Mouse (Mus musculus): Measurements from ENCODE around the gene Akr1c12. TPM values are rescaled to one million over a fixed set of nuclear protein-coding genes. Genes with fewer than 3 reads are reported as not detected.

Gene Akr1c12
- polyA plus RNA-seq (2014; fragmentation: Nextera tagmentation; extraction: Ambion mirVana), result not detected in 2 replicates

DNA sequence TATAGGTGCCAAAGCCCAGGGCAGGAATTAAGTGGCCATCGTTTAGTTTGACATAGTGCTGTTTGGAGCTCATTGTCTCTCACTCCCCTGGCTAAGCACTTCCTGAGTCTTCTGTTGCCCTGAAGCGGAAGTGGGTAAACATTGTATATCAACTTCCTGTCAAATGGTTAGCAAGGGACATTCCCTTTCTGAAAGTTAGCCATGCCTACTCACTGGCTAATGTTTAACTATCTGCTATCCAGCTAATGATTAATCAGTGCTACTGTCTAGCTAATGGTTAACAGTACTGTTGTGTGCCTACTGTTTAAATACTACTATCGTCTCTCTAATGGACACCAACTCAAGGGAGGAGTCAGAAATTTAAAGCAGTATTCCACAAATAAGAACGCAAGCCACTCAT is at the start of gene Akr1c12:
Gene Akr1c12 (minus strand): TSS at position 150 of the 400 bp plus-strand sequence.
- H3K27ac ChIP-seq (ENCODE audit: low read depth, low read length), result no peak within 1 kb of the TSS
- H3K9me3 ChIP-seq (ENCODE audit: control insufficient read depth, low read length), result no peaks in the 10 kb centered on the region
- no peaks in the 10 kb centered on the region for H3K4me1 ChIP-seq (ENCODE audit: control insufficient read depth, insufficient read depth, low read length)
- H3K9ac ChIP-seq (ENCODE audit: low read length), result no peak within 1 kb of the TSS
- H3K4me2 ChIP-seq (ENCODE audit: low read depth), result no peak within 1 kb of the TSS
- H3K4me3 ChIP-seq (ENCODE audit: low read depth, low read length), result no peak within 1 kb of the TSS
- DNase-seq (ENCODE audit: low spot score) (no peak), ATAC-seq (ENCODE audit: insufficient read depth, low FRiP score, low TSS enrichment) (no peak)
- no peaks in the 10 kb centered on the region for H3K27me3 ChIP-seq (ENCODE audit: control insufficient read depth, insufficient read depth, low read length)
- H3K36me3 ChIP-seq (ENCODE audit: control insufficient read depth, insufficient read depth, low read length), result no peaks in the 10 kb centered on the region
- WGBS, result 40% methylated on average over 4 of the region's 4 CpGs

DNA sequence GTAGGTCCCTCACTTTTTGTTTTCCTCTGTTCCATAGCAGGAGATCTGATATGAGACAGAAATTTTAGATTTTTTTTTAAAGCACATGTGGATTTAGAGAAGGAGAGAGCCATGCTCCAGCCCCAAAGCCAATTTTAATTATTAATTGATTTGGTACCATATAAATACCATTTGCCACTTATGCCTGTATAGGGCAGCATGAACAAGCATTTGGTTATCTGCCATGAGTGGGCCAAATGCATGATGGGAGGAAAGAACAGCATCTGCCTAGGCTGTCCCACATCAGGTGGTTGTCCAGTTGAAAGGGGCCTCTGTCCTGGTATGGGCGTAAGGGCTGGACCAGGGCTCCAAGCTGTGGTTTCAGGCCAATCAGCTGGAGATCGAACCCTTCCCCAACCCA is 39.5 kb upstream of the Akr1c12 start:
- no peak overlapping the region for H3K9ac ChIP-seq (ENCODE audit: low read length)
- H3K36me3 ChIP-seq (ENCODE audit: control insufficient read depth, insufficient read depth, low read length), result no peaks in the 10 kb centered on the region
- ATAC-seq (ENCODE audit: insufficient read depth, low FRiP score, low TSS enrichment) (no peak), DNase-seq (ENCODE audit: low spot score) (no peak)
- H3K4me1 ChIP-seq (ENCODE audit: control insufficient read depth, insufficient read depth, low read length), result no peaks in the 10 kb centered on the region
- H3K4me2 ChIP-seq (ENCODE audit: low read depth), result no peak overlapping the region
- no peaks in the 10 kb centered on the region for H3K27me3 ChIP-seq (ENCODE audit: control insufficient read depth, insufficient read depth, low read length)
- 94% methylated on average over 2 of the region's 2 CpGs for WGBS
- no peak overlapping the region for H3K27ac ChIP-seq (ENCODE audit: low read depth, low read length)
- no peak overlapping the region for H3K4me3 ChIP-seq (ENCODE audit: low read depth, low read length)
- no peaks in the 10 kb centered on the region for H3K9me3 ChIP-seq (ENCODE audit: control insufficient read depth, low read length)

DNA sequence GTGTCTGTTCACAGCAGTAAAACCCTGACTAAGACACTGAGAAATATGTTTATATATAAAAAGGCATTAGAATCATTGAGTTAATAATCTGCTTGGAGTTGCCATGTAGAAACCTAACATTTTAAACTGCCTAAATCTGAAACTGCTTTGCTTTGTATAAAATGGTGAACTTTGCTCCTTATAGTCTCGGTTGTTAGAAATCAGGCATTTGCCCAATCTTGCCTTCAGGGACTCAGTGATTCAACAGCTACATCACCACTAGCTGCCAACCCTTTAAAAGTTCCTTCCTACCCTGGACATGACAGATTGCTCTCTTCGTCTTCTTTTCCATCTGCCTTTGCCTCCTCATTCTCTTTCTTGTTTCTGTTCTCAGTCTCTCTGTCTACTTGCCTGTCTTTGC is 34.7 kb upstream of the Akr1c12 start:
- Histone ChIP-seq H3K36me3 (ENCODE audit: control insufficient read depth, insufficient read depth, low read length) (no peaks in the 10 kb centered on the region), H3K4me3 (ENCODE audit: low read depth, low read length) (no peak overlapping the region), H3K27ac (ENCODE audit: low read depth, low read length) (no peak overlapping the region), H3K9me3 (ENCODE audit: control insufficient read depth, low read length) (no peaks in the 10 kb centered on the region), H3K9ac (ENCODE audit: low read length) (no peak overlapping the region), H3K4me1 (ENCODE audit: control insufficient read depth, insufficient read depth, low read length) (no peaks in the 10 kb centered on the region), H3K27me3 (ENCODE audit: control insufficient read depth, insufficient read depth, low read length) (no peaks in the 10 kb centered on the region), H3K4me2 (ENCODE audit: low read depth) (no peak overlapping the region)
- WGBS, result 89% methylated on average over 2 of the region's 2 CpGs
- no peak for ATAC-seq (ENCODE audit: insufficient read depth, low FRiP score, low TSS enrichment)
- DNase-seq (ENCODE audit: low spot score), result no peak

DNA sequence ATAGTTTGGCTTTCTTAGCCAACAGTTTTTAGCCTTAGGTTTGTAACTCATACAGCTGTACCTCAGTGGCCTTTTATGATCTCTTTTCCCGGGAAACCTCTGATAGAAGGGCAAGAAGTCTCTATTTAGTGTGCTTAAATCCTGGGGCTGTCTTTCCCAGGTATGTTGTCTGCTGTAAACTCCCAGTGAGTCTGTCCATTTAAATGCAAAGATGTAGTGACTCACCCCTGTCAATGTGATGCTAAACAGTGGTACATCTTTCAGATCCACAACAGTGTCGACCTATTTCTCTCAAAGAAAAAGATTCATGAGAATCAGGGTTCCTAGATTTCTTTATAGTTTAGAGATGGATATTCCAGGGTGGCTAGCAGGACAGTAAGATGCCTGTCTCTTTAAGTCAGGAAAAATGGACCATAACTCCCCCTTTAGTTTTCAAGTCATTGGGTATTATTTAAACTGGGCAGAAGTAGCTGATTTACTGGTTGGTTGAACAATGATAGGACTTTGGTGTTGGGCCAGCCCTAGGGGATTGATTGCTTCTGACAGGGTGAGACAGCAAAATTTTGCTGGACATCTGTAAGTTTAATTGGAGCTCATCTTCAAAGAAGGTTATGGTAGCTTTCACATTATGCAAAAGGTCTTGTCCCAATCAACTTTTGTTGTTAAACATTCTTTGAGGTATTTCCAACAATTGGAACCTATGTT is 25.8 kb upstream of the Akr1c12 start:
- ATAC-seq (ENCODE audit: insufficient read depth, low FRiP score, low TSS enrichment) (no peak), DNase-seq (ENCODE audit: low spot score) (no peak)
- 42% methylated on average over 2 of the region's 2 CpGs for WGBS
- Histone ChIP-seq H3K4me1 (ENCODE audit: control insufficient read depth, insufficient read depth, low read length) (no peaks in the 10 kb centered on the region), H3K27ac (ENCODE audit: low read depth, low read length) (no peak overlapping the region), H3K27me3 (ENCODE audit: control insufficient read depth, insufficient read depth, low read length) (no peaks in the 10 kb centered on the region), H3K4me2 (ENCODE audit: low read depth) (no peak overlapping the region), H3K4me3 (ENCODE audit: low read depth, low read length) (no peak overlapping the region), H3K9ac (ENCODE audit: low read length) (no peak overlapping the region), H3K36me3 (ENCODE audit: control insufficient read depth, insufficient read depth, low read length) (no peaks in the 10 kb centered on the region), H3K9me3 (ENCODE audit: control insufficient read depth, low read length) (no peaks in the 10 kb centered on the region)

DNA sequence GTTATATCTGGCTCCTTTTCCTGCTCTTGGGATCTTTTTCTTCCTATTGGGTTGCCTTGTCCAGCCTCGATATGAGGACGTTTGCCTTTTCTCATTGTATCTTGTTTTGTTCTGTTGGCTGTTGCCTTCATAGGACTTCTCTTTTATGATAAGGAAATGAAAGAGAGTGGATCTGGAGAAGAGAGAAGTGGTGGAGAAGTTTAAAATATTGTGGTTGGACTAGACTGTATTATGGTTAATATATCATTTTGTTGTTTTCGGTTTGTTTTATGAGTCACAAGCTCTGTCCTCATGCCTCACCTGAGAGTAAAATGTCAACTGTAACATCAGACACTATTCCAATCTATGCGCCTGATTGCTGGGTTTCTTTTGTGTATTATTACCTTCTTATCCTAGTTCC is 17.8 kb upstream of the Akr1c12 start:
- no peaks in the 10 kb centered on the region for H3K36me3 ChIP-seq (ENCODE audit: control insufficient read depth, insufficient read depth, low read length)
- no peaks in the 10 kb centered on the region for H3K27me3 ChIP-seq (ENCODE audit: control insufficient read depth, insufficient read depth, low read length)
- H3K27ac ChIP-seq (ENCODE audit: low read depth, low read length), result no peak overlapping the region
- H3K9me3 ChIP-seq (ENCODE audit: control insufficient read depth, low read length), result no peaks in the 10 kb centered on the region
- DNase-seq (ENCODE audit: low spot score) (no peak), ATAC-seq (ENCODE audit: insufficient read depth, low FRiP score, low TSS enrichment) (no peak)
- H3K9ac ChIP-seq (ENCODE audit: low read length), result no peak overlapping the region
- H3K4me1 ChIP-seq (ENCODE audit: control insufficient read depth, insufficient read depth, low read length), result no peaks in the 10 kb centered on the region
- 90% methylated on average over 4 of the region's 4 CpGs for WGBS
- no peak overlapping the region for H3K4me2 ChIP-seq (ENCODE audit: low read depth)
- H3K4me3 ChIP-seq (ENCODE audit: low read depth, low read length), result no peak overlapping the region

DNA sequence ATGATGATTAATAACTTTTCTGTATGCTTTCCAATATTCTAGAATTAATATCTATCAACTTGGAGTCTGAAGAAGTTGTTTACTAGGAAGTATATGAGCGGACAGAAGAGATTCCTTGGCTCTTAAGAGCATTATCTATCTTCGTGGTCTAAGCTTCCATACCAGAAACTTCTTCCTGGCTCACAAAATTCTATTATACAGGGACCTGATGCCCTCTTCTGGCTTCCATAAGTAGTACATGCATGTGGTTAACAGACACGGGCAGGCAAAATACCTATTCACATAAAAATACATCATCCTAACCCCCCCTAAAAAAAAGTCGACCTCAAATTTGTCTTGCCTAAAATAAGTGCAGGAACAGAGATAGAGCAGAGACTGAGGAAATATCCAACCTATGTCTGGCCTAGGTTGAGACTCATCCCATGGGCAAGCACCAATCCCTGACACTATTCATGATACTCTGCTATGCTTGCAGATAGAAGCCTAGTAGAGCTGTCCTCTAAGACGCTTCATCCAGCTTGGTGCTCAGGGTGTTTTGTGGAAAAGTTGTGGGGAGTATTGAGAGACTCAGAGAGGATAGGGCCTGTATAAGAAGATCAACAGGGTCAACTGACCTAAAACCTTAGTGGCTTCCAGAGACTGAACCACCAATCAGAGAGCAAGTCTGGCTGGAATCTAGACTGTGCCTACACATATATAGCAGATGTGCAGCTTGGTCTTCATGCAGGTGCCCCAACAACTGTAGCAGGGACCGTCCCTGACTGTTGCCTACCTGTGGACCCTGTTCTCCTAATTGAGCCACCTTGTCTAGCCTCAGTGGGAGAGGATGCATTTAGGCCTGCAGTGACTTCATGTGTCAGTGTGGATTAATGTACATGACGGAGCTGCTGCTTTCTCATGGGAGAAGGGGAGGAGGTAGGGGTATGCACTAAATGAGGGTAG is 2.5 kb upstream of the Akr1c12 start:
- H3K27ac ChIP-seq (ENCODE audit: low read depth, low read length), result no peak overlapping the region
- ATAC-seq (ENCODE audit: insufficient read depth, low FRiP score, low TSS enrichment), result peak; percentile 65; the same call in 1 of the 2 replicates
- 43% methylated on average over 7 of the region's 7 CpGs for WGBS

DNA sequence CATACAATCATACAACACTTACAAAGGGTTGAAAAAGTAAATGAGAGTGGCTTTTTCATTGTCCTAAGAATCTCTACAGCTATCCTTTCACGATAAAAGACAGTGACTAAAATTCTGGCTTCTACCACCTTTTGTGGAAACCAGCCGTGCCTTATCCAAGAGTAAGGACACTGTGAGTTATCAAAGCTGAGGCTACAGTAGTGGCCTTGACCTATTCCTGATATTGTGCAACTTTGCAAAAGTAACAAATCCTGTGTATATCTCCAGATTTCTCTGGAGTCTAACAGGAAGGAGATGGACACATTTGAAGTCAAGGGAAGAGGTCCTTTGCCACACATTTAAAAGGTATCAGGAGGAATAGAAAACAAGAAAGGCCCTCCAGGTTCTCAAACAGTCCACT is 1.7 kb downstream of the Akr1c12 start:
- H3K4me2 ChIP-seq (ENCODE audit: low read depth), result no peak overlapping the region
- ATAC-seq (ENCODE audit: insufficient read depth, low FRiP score, low TSS enrichment) (no peak), DNase-seq (ENCODE audit: low spot score) (no peak)
- 86% methylated on average over 2 of the region's 2 CpGs for WGBS
- H3K27ac ChIP-seq (ENCODE audit: low read depth, low read length), result no peak overlapping the region
- H3K36me3 ChIP-seq (ENCODE audit: control insufficient read depth, insufficient read depth, low read length), result no peaks in the 10 kb centered on the region
- no peaks in the 10 kb centered on the region for H3K27me3 ChIP-seq (ENCODE audit: control insufficient read depth, insufficient read depth, low read length)
- H3K4me1 ChIP-seq (ENCODE audit: control insufficient read depth, insufficient read depth, low read length), result no peaks in the 10 kb centered on the region
- H3K4me3 ChIP-seq (ENCODE audit: low read depth, low read length), result no peak overlapping the region
- H3K9ac ChIP-seq (ENCODE audit: low read length), result no peak overlapping the region
- no peaks in the 10 kb centered on the region for H3K9me3 ChIP-seq (ENCODE audit: control insufficient read depth, low read length)

More for the DNA sequence above, 2.5 kb upstream of the Akr1c12 start:
- DNase-seq (ENCODE audit: low spot score), result peak; percentile 30
- no peak overlapping the region for H3K4me2 ChIP-seq (ENCODE audit: low read depth)
- H3K9me3 ChIP-seq (ENCODE audit: control insufficient read depth, low read length), result no peaks in the 10 kb centered on the region
- H3K4me1 ChIP-seq (ENCODE audit: control insufficient read depth, insufficient read depth, low read length), result no peaks in the 10 kb centered on the region
- no peaks in the 10 kb centered on the region for H3K36me3 ChIP-seq (ENCODE audit: control insufficient read depth, insufficient read depth, low read length)
- H3K9ac ChIP-seq (ENCODE audit: low read length), result no peak overlapping the region
- no peak overlapping the region for H3K4me3 ChIP-seq (ENCODE audit: low read depth, low read length)
- no peaks in the 10 kb centered on the region for H3K27me3 ChIP-seq (ENCODE audit: control insufficient read depth, insufficient read depth, low read length)

DNA sequence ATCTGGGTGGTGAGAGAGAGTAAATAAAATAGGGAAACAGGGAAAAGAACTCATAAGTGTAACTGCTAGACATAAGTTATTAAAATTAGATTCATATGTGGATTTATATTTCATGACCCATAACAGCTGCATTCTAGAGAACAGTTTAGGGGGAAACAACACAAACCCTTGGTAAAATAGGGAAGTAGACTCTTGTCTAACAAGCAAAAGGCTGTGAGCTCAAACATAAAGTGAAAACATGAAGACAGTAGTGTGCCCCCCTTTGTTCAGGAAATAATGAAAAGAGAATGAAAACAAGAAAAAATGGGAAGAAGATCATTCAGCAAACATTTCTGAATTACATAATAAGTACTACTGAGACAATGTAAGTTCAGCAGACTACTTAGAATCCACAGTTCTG is 8.4 kb downstream of the Akr1c12 start:
- ATAC-seq (ENCODE audit: insufficient read depth, low FRiP score, low TSS enrichment), result no peak
- no peak for DNase-seq (ENCODE audit: low spot score)

More for the DNA sequence above, 8.4 kb downstream of the Akr1c12 start:
- no peak overlapping the region for H3K4me2 ChIP-seq (ENCODE audit: low read depth)
- H3K27ac ChIP-seq (ENCODE audit: low read depth, low read length), result no peak overlapping the region
- no peak overlapping the region for H3K4me3 ChIP-seq (ENCODE audit: low read depth, low read length)
- H3K9me3 ChIP-seq (ENCODE audit: control insufficient read depth, low read length), result no peaks in the 10 kb centered on the region
- no peaks in the 10 kb centered on the region for H3K4me1 ChIP-seq (ENCODE audit: control insufficient read depth, insufficient read depth, low read length)
- no peaks in the 10 kb centered on the region for H3K27me3 ChIP-seq (ENCODE audit: control insufficient read depth, insufficient read depth, low read length)
- no peaks in the 10 kb centered on the region for H3K36me3 ChIP-seq (ENCODE audit: control insufficient read depth, insufficient read depth, low read length)
- H3K9ac ChIP-seq (ENCODE audit: low read length), result no peak overlapping the region
